Mouse (Mus musculus) lung, postnatal 14 days (tissue): ENCODE measurements around the gene Rab25.

ENCODE experiments used
- DNase-seq: peaks from one replicate; pipeline ENCODE4 v3.0.0; 2021

Rab25 gene

GRCm38 (mm10) chr3:88566536-88567061, 18.5 kb upstream of the Rab25 start:
- no peak for DNase-seq

DNA sequence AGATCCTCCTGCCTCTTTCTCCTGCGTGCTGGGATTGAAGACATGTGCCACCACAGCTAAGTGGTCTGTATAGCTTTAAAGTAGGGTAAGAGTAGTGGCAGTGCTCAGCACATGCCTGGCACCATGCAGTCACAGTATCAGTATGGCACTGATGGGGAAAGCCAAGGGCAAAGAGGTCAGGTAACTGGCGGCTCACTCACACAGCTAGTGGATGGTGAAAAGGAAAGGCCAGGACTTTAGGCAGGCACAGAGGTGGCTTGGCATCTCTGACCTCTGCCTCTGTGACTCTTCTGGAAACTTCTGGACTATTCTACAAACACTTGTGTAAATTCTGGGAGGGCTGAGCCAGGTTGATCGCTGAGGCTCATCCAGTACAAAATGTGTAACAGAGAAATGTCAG, 18.0 kb upstream of the Rab25 start:
- no peak for DNase-seq

GRCm38 (mm10) chr3:88563966-88564365, 15.9 kb upstream of the Rab25 start:
- DNase-seq, result no peak

- no peak for DNase-seq
These were observed 15.3 kb upstream of the Rab25 start for GRCm38 (mm10) chr3:88563442-88563841.

DNA sequence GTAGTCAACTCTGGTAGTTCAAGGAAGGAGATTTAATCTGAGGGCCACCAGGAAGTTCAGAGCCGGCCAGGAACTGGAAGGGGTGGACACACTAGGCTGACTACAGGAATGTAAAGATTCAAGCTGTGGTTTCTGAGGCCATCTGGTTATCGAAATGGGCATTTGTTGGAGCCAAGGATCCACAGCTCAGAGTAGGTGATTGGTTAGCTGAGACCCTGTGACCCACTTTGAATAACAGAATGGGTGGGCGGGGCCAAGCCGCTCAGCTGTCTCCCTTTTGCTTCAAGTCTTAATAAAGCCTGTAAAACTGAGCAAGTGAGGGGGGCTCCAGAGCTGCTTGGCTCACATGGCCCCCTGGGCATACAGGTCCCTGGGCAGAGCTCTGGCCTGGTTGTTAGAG, 13.9 kb upstream of the Rab25 start:
- DNase-seq, result no peak

DNA sequence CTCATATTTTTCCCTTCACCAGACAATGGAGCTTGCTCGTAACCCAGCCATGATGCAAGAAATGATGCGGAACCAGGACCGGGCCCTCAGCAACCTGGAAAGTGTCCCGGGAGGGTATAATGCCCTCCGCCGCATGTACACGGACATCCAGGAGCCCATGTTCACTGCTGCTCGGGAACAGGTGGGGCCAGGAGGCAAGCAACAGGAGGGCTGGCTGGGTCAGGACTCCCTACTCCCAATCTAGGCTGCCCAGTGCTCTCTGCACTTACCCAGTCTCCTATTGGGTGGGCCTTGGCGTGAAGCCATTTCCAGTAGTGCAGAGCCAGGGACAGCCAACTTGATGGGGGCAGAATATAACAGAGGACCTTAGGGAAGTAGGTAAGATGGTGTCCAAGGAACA, 11.5 kb upstream of the Rab25 start:
- DNase-seq, result no peak

GRCm38 (mm10) chr3:88556616-88557015, 8.5 kb upstream of the Rab25 start:
- no peak for DNase-seq

GRCm38 (mm10) chr3:88555731-88556130, 7.6 kb upstream of the Rab25 start:
- no peak for DNase-seq

DNA sequence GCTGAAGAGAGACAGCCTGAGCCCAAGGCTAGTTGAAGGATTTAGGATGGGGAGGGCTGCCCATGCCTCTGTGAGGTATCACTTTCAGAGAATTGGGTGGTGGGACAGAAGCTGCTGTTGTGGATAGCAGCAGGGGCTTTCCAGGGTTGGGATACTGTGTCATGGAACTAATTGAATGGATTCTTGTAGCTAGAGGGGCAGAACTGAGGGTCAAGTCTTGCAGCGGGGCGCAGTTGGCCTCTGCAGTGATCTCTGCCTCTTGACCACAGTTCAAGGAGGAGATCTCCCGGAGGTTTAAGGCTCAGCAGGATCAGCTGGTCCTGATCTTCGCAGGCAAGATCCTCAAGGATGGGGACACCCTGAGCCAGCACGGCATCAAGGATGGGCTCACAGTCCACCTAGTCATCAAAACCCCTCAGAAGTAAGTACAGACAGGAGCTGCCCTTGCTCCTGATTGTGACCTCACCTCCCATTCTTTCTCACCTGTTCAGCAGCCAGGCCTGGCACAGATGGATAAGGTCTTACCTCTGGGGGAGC, 7.0 kb upstream of the Rab25 start:
- no peak for DNase-seq

- no peak for DNase-seq
These were observed 5.9 kb upstream of the Rab25 start for GRCm38 (mm10) chr3:88553880-88554586.

- DNase-seq, result peak; percentile 93
These were observed 5.4 kb upstream of the Rab25 start, which contains the start of gene Ubqln4 for GRCm38 (mm10) chr3:88553525-88553879. TSS of gene Ubqln4 (plus strand) at chr3:88553758.

GRCm38 (mm10) chr3:88552676-88553524, 4.8 kb upstream of the Rab25 start, which contains the start of gene Lamtor2:
TSS of gene Lamtor2 (minus strand) at chr3:88553074.
- DNase-seq, result peak; percentile 97

DNA sequence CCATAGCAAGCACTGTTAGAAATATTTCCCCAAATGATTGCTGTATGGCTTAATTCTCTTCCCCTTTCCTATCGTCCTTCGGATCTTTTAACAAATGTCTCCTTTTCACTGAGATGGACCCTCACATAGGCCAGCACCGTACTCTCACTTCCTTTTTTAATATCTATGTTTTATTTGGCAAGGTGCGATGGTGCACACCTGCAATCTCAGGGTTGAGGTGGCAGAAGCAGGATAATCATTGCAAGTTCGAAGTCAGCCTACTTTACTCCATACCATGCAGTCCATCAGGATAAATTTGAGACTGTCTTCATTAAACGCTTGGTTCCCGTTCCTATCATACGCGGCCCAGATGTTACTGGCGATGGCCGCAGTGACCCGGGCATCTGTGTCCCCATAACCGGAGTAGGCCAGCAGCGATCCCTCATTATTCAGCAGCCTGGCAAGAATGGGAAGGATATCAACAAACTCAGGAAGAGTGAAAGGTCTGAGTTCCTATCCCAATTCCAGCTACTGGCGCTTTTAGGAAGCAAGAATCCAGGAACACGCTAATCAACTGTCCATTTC, 4.1 kb upstream of the Rab25 start:
- DNase-seq, result no peak

GRCm38 (mm10) chr3:88551586-88551985, 3.5 kb upstream of the Rab25 start:
- no peak for DNase-seq

DNA sequence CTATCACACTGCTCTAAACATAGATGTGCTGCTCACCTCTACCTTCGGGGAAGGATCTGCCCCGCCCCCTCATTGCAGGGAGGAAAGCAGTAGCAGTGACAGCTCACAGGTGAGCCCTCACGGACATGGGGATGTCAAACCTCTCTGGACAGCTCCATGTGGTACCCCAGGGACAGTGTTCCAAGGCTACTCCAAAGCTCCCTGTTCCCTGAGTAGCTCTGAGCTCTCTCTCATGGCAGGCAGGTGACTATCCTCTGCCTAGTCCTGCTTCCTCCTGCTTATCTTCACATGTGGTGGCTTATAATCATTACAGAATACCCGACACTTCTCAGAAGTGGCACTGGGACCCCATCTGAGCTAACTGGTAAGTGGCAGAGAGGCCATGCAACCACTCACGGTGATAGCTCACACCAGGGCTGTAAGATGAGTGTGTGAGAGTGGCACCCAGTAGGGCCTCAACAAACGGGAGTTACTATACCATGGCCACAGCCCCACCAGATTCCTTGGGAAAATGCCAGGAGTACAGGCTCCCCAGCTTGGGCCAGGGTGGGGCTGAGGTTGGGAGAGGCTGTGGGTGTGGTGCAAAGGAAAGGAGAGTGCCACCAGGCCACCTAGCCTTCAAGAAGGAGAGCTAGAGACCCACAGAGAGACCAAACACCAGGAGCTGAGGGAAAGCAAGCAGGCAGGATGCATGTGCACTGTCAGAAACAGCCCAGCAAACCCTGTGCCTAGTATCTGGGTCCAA, 1.3 kb downstream of the Rab25 start:
- DNase-seq, result no peak

DNA sequence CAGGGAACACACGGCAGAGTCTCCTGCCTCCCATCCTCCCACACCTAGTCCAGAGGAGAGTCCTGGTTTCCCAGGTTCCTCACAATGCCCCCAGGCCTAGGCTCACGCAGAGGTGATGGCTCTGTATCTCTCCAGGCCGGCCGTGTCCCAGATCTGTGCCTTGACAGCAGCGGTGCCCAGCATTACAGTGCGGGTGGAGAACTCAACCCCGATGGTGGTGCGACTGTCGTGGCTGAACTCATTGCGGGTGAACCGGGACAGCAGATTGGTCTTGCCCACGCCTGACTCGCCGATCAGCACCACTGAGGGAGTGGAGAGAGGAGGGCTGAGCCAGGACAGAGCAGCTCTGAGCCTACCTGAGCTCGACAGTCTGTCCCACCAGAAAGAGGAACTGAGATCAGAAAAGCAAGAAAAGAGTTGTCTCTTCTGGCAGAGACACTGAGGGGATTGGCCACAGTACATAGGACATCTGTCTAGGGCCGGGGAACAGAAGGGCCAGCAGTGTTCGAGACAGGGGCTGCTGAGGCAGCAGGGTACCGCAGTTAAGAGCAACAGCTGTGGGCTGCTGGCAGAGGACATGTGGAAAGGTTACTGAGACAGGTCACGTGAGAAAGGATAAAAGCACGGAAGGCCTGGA, 3.0 kb downstream of the Rab25 start:
- no peak for DNase-seq

- peak; percentile 48 for DNase-seq
These were observed 3.6 kb downstream of the Rab25 start for GRCm38 (mm10) chr3:88544514-88544913.

DNA sequence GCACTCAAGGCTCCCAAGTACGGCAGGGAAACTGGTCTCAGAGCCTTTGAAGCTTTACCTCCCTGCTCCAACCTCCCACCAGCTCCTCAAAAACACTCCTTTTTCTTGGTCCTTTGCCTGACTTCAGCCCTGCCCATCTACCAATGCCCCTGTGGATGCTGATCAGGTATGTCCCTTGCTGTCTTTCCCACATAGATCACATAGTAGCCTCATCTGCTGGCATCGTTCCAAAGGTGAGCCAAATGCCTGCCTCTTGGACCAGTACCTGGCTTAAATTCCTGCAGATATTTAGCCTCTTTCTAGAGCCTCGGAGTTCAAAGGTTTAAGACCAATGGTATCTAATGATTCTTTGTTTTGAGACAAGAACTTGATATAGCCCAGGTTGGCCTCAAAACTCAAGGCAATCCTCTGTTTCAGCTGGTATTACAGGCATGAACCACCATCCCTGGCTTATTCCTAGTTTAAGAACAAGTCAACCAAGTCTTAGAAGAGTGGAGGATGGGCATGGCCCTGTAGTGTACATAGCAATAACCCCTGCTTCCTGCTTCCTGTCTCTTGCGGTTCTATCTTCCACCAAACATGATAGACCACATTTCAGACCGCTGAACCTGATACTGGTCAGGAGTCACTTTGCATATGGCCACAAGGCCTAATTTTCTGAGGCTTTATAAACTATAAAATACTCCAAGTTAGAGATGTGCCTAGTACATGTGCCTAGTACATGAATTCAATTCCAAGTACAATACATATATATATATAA, 4.3 kb downstream of the Rab25 start:
- DNase-seq, result no peak

DNA sequence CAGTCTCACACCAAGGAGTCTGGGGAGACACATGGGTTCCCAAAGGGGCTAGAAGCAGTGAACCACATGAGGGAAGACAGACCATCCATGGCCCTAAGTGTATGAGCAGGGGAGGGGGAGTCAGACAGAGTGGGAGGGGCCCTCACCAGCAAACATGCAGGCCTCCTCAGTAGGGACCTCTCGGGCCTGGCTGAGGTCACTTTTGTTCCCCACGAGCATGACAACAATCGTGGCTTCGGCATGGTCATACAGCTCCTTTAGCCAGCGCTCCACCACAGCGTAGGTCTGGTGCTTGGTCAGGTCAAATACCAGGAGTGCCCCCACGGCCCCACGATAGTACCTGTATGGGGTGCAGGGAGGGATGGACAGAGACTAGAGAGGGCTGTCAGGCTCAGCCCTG, 4.9 kb downstream of the Rab25 start:
- DNase-seq, result no peak

DNA sequence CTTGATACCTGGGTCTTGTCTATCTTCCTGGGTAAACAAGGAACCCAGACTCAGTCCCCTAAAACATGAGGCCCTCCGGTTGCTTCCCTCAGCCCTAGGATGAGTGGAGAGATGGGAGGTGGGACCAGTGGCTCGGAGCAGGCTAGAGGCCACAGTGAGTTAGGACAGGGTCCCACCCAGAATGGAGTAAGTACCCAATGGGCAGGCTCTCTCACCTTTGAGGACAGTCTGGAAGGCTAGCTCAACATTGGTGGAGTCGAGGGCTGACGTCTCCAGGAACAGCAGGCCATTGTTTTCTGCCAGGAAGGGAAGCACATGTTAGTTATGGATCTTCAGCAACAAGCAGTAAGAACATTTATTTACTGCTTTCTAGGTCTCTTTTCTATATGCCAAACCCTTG, 5.6 kb downstream of the Rab25 start:
- DNase-seq, result no peak

DNA sequence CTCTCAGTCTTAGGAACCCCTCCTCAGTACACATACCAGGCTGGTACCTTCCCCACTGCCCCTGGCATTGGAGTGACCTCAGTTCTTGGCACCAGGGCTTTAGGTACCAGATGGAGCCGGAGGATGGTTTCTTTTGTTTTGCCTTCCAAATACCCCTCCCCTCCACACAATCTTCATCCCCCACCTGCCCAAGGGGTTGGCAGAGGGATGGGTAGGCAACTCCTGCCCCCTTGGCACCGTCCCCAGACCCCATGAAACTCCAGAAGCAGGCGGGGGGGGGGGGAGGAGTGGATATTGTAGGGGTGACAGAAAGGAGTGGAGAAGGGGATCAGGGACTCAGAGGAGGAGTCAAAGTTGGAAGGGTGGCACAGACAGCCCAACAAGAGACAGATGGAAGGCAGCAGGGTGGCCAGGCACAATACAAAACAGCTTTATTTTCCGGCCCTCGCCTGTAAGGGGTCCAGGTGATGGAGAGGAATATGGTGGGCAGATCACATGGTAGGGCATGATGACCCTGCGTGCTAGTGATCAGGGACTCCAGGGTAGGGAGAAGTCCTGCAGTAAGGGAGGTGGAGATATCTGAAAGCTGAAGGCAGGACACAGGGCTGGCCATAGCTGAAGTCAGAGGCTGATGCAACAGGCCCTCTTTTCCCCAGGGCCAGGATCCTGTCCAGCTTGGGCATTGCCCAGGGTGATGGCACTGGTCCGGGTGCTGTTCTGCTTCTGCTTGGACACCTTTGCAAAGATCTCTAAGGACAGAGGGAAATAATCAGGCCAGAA, 6.3 kb downstream of the Rab25 start:
- DNase-seq, result no peak
